Mouse (Mus musculus) frontal cortex, adult 2 months (tissue): ENCODE results near the gene Sgms2. TPM values are rescaled to one million over a fixed set of nuclear protein-coding genes. Genes with fewer than 3 reads are reported as not detected.
A peak's percentile ranks its signal among the peaks of the same experiment; 100 is the strongest.

Experiments used
- DNase-seq, 2 experiments: peaks; one replicate each; pipeline ENCODE4 v3.0.0; 2022; ENCODE audit warnings: low spot score in 1 of 2; ENCODE audit errors: extremely low spot score in 1 of 2
- polyA plus RNA-seq: library from polyadenylated mRNA; depleted of rRNA; stranded (reverse); fragments of >200 nt; gene quantifications from 2 replicates; pipeline ENCODE4 v1.2.3, GENCODE M21; 2012

Gene Sgms2
- polyA plus RNA-seq, 1 experiment: 2.1 TPM

- DNase-seq: no peak
These were observed 174.1 kb downstream of the Sgms2 start for GRCm38 (mm10) chr3:131317126-131317525.

GRCm38 (mm10) chr3:131315957-131316510 is 175.2 kb downstream of the Sgms2 start:
- no peak for DNase-seq

- DNase-seq: no peak
These were observed 178.9 kb downstream of the Sgms2 start for GRCm38 (mm10) chr3:131312340-131312739.

- DNase-seq: no peak
These were observed 180.6 kb downstream of the Sgms2 start for GRCm38 (mm10) chr3:131310572-131310971.

GRCm38 (mm10) chr3:131307811-131308210 is 183.4 kb downstream of the Sgms2 start:
- DNase-seq: no peak

GRCm38 (mm10) chr3:131306255-131306654 is 185.0 kb downstream of the Sgms2 start:
- DNase-seq: no peak

- DNase-seq: no peak
These were observed 187.9 kb downstream of the Sgms2 start for GRCm38 (mm10) chr3:131303320-131303714.

GRCm38 (mm10) chr3:131302452-131303319 is 188.5 kb downstream of the Sgms2 start, which contains the start of gene Cyp2u1:
Gene Cyp2u1, minus strand, starts transcription at chr3:131303227.
- DNase-seq: peak; percentile 87 to 92

- peak in 1 of 2 experiments; percentile 65 for DNase-seq
These were observed 191.3 kb downstream of the Sgms2 start for GRCm38 (mm10) chr3:131299908-131300307.

GRCm38 (mm10) chr3:131299078-131299477 is 192.1 kb downstream of the Sgms2 start:
- no peak for DNase-seq

- no peak for DNase-seq
These were observed 194.3 kb downstream of the Sgms2 start for GRCm38 (mm10) chr3:131296893-131297292.

GRCm38 (mm10) chr3:131295513-131296200 is 195.6 kb downstream of the Sgms2 start:
- no peak for DNase-seq

GRCm38 (mm10) chr3:131294503-131294902 is 196.7 kb downstream of the Sgms2 start:
- no peak for DNase-seq

- DNase-seq: no peak
These were observed 198.3 kb downstream of the Sgms2 start for GRCm38 (mm10) chr3:131292959-131293358.

GRCm38 (mm10) chr3:131292349-131292748 is 198.9 kb downstream of the Sgms2 start:
- no peak for DNase-seq

GRCm38 (mm10) chr3:131291890-131292289 is 199.3 kb downstream of the Sgms2 start:
- DNase-seq: no peak

GRCm38 (mm10) chr3:131274151-131274550 is 217.1 kb downstream of the Sgms2 start:
- no peak for DNase-seq

GRCm38 (mm10) chr3:131272374-131273100 is 218.7 kb downstream of the Sgms2 start:
- DNase-seq: no peak

GRCm38 (mm10) chr3:131271559-131272373 is 219.4 kb downstream of the Sgms2 start, which contains the start of gene Hadh:
Gene Hadh, minus strand, starts transcription at chr3:131272101.
- peak; percentile 36 to 70 for DNase-seq

GRCm38 (mm10) chr3:131271157-131271556 is 220.1 kb downstream of the Sgms2 start:
- DNase-seq: no peak
